Mouse (Mus musculus): ENCODE data around the gene Zfp408. TPM values are rescaled to one million over a fixed set of nuclear protein-coding genes. Genes with fewer than 3 reads are reported as not detected.

Zfp408 gene
- polyA plus RNA-seq, 1 experiment, result 15.6 TPM

DNA sequence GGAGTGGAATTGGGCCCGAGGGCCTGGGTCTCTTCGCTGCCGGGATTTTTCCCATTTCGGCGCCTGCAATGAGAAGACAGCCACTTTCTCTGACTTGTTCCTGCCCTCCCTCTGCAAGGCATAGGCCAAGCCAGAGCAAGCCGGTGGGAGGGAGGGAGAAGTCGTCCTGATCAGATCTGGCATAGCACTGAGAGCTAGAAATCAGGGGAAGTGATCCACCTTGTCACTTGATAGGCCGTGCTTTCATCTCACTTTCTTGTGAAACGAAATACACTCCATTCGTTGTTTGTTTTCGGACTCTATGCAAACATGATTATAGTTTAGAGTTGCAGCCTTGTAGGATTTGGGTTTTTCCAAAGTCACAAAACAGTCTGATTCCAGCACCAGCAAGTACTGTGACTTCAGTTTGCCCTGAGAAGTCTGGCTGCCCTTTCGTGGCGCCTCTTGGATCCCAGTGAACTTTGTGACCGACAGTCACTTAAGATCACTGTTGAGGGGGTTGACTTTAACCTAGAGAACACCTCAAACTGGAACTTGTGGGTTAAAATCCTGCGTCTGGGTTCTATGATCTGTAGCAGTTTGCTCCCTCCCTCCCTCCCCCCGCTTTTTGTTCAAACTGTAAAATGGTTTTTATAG, 887 bp upstream of the Zfp408 start:
- 12% methylated on average over 16 of the region's 16 CpGs for WGBS
- no peak for TF ChIP-seq POLR2A (IDR thresholded peaks at IDR 0.05; ENCODE audit: borderline replicate concordance, insufficient read depth, low read length)
- TF ChIP-seq CTCF (IDR thresholded peaks at IDR 0.05; ENCODE audit: borderline replicate concordance, insufficient read depth, low read depth, low read length), result no peak

DNA sequence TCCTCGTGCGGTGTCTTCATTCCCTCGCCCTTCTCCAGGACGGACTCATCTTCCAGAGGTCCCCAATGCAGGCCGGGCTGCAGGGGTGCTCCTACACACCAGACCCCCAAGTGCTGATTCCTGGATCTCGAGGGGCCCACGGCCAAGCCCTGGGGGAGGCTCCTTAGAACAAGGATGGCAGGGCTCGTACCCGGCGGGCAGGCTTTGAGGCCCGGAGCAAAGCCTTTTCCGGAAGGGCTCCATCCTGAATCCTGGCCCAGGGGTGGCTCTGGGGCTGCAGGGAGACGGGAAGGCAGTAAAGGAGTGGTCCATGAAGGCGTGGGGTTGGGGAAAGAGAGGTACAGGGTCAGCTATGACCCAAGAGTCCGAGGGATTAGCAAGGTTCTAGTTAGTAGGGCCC, 439 bp downstream of the Zfp408 start:
- Histone ChIP-seq H3K27me3 (ENCODE audit: control insufficient read depth, insufficient read depth, low read length) (no peaks in the 10 kb centered on the region), H3K4me1 (ENCODE audit: control insufficient read depth, insufficient read depth, low read length) (0 out of 2 replicates have a peak, but pooled peaks cover 5% of the 10 kb centered on the region), H3K4me3 (replicated peaks; ENCODE audit: insufficient read depth, low read depth, low read length) (peak overlapping the region; percentile 85), H3K27ac (ENCODE audit: insufficient read depth, low read length) (no peak overlapping the region)
- peak in 1 of 2 experiments; percentile 24 for DNase-seq
- WGBS, result 2% methylated on average over 15 of the region's 15 CpGs
- TF ChIP-seq CTCF (IDR thresholded peaks at IDR 0.05; ENCODE audit: borderline replicate concordance, insufficient read depth, low read depth, low read length) (no peak), POLR2A (IDR thresholded peaks at IDR 0.05; ENCODE audit: borderline replicate concordance, insufficient read depth, low read length) (no peak)

More for the DNA sequence above, 887 bp upstream of the Zfp408 start:
- Histone ChIP-seq H3K4me3 (replicated peaks; ENCODE audit: insufficient read depth, low read depth, low read length) (peak overlapping the region; percentile 85), H3K4me1 (ENCODE audit: control insufficient read depth, insufficient read depth, low read length) (0 out of 2 replicates have a peak, but pooled peaks cover 5% of the 10 kb centered on the region), H3K27me3 (ENCODE audit: control insufficient read depth, insufficient read depth, low read length) (no peaks in the 10 kb centered on the region), H3K27ac (ENCODE audit: insufficient read depth, low read length) (0 out of 2 replicates have a peak overlapping the region, but pooled peaks have one; percentile 18)
- DNase-seq, result no peak

DNA sequence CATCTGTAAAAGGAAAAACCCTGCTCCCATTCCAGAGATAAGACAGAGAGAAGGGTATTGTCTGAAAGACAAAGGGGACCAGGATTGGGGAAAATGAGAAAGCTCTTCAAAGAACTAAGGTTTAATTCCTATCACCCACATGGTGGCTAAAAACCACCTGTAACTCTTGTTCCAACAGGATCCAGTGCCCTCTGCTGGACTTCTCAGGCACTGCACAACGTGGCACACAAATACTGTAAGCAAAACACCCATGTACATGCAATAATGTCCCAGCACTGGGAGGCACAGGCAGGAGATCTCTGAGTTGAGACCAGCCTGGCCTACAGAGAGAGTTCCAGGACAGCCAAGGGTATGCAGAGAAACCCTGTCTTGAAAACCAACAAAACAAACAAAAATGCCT, 2.9 kb downstream of the Zfp408 start:
- TF ChIP-seq POLR2A (IDR thresholded peaks at IDR 0.05; ENCODE audit: borderline replicate concordance, insufficient read depth, low read length) (no peak), CTCF (IDR thresholded peaks at IDR 0.05; ENCODE audit: borderline replicate concordance, insufficient read depth, low read depth, low read length) (peak; percentile 74)
- Histone ChIP-seq H3K27ac (ENCODE audit: insufficient read depth, low read length) (no peak overlapping the region), H3K27me3 (ENCODE audit: control insufficient read depth, insufficient read depth, low read length) (no peaks in the 10 kb centered on the region), H3K4me1 (ENCODE audit: control insufficient read depth, insufficient read depth, low read length) (no peaks in the 10 kb centered on the region), H3K4me3 (replicated peaks; ENCODE audit: insufficient read depth, low read depth, low read length) (no peak overlapping the region)
- WGBS, result 16% methylated on average over 1 of the region's 1 CpGs
- peak; percentile 47 to 55 for DNase-seq

DNA sequence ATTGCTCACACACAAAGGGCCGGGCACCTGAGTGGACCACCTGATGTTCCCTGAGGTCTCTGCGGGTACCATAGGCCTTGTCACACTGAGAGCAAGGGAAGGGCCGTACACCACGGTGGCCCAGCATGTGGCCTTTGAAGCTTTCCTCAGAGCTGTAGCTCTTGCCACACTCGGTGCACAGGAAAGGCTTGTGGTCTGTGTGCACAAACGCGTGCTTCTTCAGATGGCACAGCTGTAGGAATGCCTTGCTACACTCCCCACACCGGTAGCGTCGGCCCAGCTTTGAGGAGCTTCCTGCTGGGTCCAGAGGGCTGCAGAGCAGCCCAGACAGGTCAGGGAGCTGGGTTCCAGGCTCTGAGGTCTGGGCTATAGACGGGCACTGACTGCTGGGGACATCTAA, 3.8 kb downstream of the Zfp408 start:
- Histone ChIP-seq H3K27me3 (ENCODE audit: control insufficient read depth, insufficient read depth, low read length) (no peaks in the 10 kb centered on the region), H3K4me1 (ENCODE audit: control insufficient read depth, insufficient read depth, low read length) (no peaks in the 10 kb centered on the region), H3K27ac (ENCODE audit: insufficient read depth, low read length) (no peak overlapping the region), H3K4me3 (replicated peaks; ENCODE audit: insufficient read depth, low read depth, low read length) (no peak overlapping the region)
- DNase-seq, result no peak
- WGBS, result 90% methylated on average over 11 of the region's 11 CpGs
- TF ChIP-seq CTCF (IDR thresholded peaks at IDR 0.05; ENCODE audit: borderline replicate concordance, insufficient read depth, low read depth, low read length) (no peak), POLR2A (IDR thresholded peaks at IDR 0.05; ENCODE audit: borderline replicate concordance, insufficient read depth, low read length) (no peak)

DNA sequence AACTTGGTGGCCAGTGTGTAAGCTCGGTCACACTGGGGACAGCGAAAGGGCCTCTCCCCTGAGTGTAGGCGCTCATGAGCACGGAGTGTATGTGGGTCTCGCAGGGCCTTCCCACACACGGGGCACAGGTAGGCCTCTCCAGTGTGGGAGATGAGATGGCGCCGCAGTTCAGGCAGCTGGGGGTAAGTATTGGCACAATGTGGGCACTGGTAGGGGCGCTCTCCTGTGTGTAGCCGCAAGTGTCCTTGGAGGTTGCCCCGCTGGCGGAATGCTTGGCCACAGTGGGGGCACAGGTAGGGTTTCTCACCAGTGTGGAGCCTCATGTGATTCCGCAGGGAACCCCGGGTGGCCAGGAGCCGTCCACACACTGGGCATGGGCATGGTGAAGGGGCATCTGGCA, 4.2 kb downstream of the Zfp408 start:
- WGBS, result 95% methylated on average over 15 of the region's 15 CpGs
- no peak for DNase-seq
- Histone ChIP-seq H3K27ac (ENCODE audit: insufficient read depth, low read length) (no peak overlapping the region), H3K4me1 (ENCODE audit: control insufficient read depth, insufficient read depth, low read length) (no peaks in the 10 kb centered on the region), H3K27me3 (ENCODE audit: control insufficient read depth, insufficient read depth, low read length) (no peaks in the 10 kb centered on the region), H3K4me3 (replicated peaks; ENCODE audit: insufficient read depth, low read depth, low read length) (no peak overlapping the region)
- TF ChIP-seq CTCF (IDR thresholded peaks at IDR 0.05; ENCODE audit: borderline replicate concordance, insufficient read depth, low read depth, low read length) (no peak), POLR2A (IDR thresholded peaks at IDR 0.05; ENCODE audit: borderline replicate concordance, insufficient read depth, low read length) (no peak)

DNA sequence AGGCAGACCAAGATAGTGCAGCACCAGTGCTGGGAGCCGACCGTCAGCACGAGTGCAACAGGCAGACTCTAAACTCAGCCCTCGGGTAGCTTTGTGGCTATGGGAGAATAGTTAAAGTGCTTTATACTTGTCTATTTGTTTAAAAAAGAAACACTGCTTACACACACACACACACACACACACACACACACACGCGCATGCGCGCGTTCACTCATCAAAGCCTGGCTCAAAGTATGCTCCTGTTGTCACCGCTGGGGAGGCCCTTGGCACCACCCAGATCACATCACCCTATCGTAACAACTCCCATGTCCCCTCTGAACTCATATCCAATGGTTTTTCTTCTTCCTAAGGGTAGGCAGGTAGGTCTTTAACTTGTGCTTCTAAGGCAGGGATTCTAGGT, 5.6 kb downstream of the Zfp408 start:
- Histone ChIP-seq H3K27me3 (ENCODE audit: control insufficient read depth, insufficient read depth, low read length) (no peaks in the 10 kb centered on the region), H3K27ac (ENCODE audit: insufficient read depth, low read length) (no peak overlapping the region), H3K4me1 (ENCODE audit: control insufficient read depth, insufficient read depth, low read length) (no peaks in the 10 kb centered on the region), H3K4me3 (replicated peaks; ENCODE audit: insufficient read depth, low read depth, low read length) (no peak overlapping the region)
- WGBS, result 95% methylated on average over 11 of the region's 11 CpGs
- TF ChIP-seq POLR2A (IDR thresholded peaks at IDR 0.05; ENCODE audit: borderline replicate concordance, insufficient read depth, low read length) (no peak), CTCF (IDR thresholded peaks at IDR 0.05; ENCODE audit: borderline replicate concordance, insufficient read depth, low read depth, low read length) (no peak)
- no peak for DNase-seq

DNA sequence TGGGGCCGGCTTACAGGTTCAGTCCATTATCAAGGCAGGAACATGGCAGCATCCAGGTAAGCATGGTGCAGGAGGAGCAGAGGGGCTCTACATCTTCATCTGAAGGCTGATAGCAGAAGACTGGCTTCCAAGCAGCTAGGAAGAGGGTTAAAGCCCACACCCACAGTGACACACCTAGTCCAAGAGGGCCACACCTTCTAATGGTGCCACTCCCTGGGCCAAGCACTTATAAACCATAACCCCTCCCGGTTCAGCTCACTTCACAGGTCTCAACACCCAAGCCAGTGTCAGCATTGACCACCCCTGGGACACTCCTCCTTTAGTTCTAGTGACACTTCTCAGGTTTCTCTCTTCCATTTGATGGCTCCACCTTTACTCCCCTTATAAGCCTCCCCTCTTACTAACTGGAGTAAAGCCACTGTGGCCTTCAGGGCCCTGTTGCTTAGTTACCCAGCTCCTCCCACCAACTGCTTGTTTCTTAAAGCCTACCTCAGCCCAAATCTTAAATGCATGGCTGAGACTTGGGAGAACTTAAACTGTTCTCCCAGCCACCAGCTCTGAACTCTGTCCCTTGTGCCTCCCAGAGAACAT, 6.7 kb downstream of the Zfp408 start:
- Histone ChIP-seq H3K27ac (ENCODE audit: insufficient read depth, low read length) (no peak overlapping the region), H3K4me1 (ENCODE audit: control insufficient read depth, insufficient read depth, low read length) (no peaks in the 10 kb centered on the region), H3K27me3 (ENCODE audit: control insufficient read depth, insufficient read depth, low read length) (no peaks in the 10 kb centered on the region), H3K4me3 (replicated peaks; ENCODE audit: insufficient read depth, low read depth, low read length) (no peak overlapping the region)
- no peak for DNase-seq
- WGBS, result 88% methylated on average over 2 of the region's 2 CpGs
- TF ChIP-seq CTCF (IDR thresholded peaks at IDR 0.05; ENCODE audit: borderline replicate concordance, insufficient read depth, low read depth, low read length), result no peak
- TF ChIP-seq POLR2A (IDR thresholded peaks at IDR 0.05; ENCODE audit: borderline replicate concordance, insufficient read depth, low read length), result no peak

DNA sequence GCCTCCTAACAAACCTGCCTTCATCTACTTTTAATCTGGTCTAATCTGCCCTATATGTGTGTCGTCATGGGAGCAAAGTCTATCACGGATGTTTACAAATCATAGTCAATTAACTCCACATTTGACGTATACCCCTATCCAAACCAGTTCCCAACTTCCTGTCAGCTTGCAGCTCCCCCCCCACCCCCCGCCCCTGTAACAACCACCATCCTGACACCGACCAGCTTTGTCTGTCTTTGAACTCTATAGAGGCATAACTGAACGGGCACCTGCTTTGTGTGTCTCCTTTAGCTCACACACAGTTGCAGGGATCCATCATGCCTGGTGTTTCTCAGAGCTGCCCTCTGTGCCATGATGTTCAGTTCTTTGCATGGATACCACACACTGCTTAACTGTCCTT, 10.7 kb downstream of the Zfp408 start:
- WGBS, result 73% methylated on average over 6 of the region's 6 CpGs
- no peak for DNase-seq
- Histone ChIP-seq H3K4me1 (ENCODE audit: control insufficient read depth, insufficient read depth, low read length) (peaks cover 21% of the 10 kb centered on the region), H3K4me3 (replicated peaks; ENCODE audit: insufficient read depth, low read depth, low read length) (no peak overlapping the region), H3K27ac (ENCODE audit: insufficient read depth, low read length) (no peak overlapping the region), H3K27me3 (ENCODE audit: control insufficient read depth, insufficient read depth, low read length) (no peaks in the 10 kb centered on the region)
- TF ChIP-seq POLR2A (IDR thresholded peaks at IDR 0.05; ENCODE audit: borderline replicate concordance, insufficient read depth, low read length) (no peak), CTCF (IDR thresholded peaks at IDR 0.05; ENCODE audit: borderline replicate concordance, insufficient read depth, low read depth, low read length) (no peak)
